In the genomic region with DNA sequence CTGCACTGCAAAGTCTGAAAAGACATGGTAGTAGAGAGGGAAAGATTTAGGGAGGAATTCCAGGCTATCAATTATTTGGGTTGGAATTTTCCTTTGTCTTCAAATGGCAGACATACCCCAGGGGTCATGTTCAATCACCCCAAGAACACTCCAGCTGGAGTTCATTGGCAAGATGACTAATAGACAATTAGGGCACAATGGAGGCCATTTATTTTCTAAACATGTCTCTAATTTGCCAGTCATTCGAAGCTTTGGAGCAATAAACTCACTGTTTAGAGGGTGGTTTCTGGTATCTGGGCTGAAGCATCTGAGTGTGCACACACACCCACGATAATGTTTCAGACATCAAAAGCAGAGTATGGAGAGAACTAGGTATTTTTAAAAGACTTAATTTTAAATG, we compare ENCODE assay signal across 14 mouse cellular contexts.
DNase-seq lines count a peak whose midpoint lies in the region; ATAC-seq and TF ChIP-seq lines count a peak whose summit lies in the region.
"Had no signal": no experiment of that assay in that cellular context is flagged by ENCODE, and none has a peak within 500 bp of the region (broad histone marks: within the 10 kb centered on the region; RNA-seq: fewer than 3 reads in every experiment).

No protein-coding gene starts in this region.

- TF ChIP-seq POLR2A in kidney, adult 2 months (IDR thresholded peaks at IDR 0.05; ENCODE audit: low read depth, low read length): no peak

- TF ChIP-seq CTCF in kidney, adult 2 months (conservative IDR thresholded peaks at IDR 0.05; ENCODE audit: insufficient read depth, insufficient read length, low read depth, low read length): no peak

- no peak overlapping the region for H3K27ac ChIP-seq in kidney, embryonic 14.5 days (ENCODE audit: low read depth, low read length)
- H3K27ac ChIP-seq in kidney, adult 2 months (ENCODE audit: insufficient read depth, low read depth, low read length): no peak overlapping the region
- peak overlapping the region; percentile 42; the same call in 1 of the 2 replicates for H3K27ac ChIP-seq in hindbrain, embryonic 13.5 days
- H3K27ac ChIP-seq: midbrain, embryonic 13.5 days had no signal

- 0 out of 2 replicates have a peak, but pooled peaks have one; percentile 46 for ATAC-seq in kidney, embryonic 14.5 days (ENCODE audit: low FRiP score, low TSS enrichment)
- ATAC-seq in hindbrain, embryonic 13.5 days (ENCODE audit: low FRiP score): peak; percentile 54; the same call in 1 of the 2 replicates
- ATAC-seq: lung, postnatal 0 days; midbrain, embryonic 13.5 days had no signal

- no peak overlapping the region for H3K4me2 ChIP-seq in kidney, embryonic 14.5 days (replicated peaks; ENCODE audit: low read depth, low read length)
- no peak overlapping the region for H3K4me2 ChIP-seq in hindbrain, embryonic 13.5 days
- H3K4me2 ChIP-seq: midbrain, embryonic 13.5 days had no signal

- DNase-seq in kidney, adult 2 months: no peak
- DNase-seq in embryo, embryonic 11.5 days (ENCODE audit: low read depth, low spot score): peak; percentile 37
- peak; percentile 70 for DNase-seq in retina, embryonic 14.5 days (ENCODE audit: low spot score)
- no peak for DNase-seq in spleen, adult 12 weeks (ENCODE audit: low spot score)
- DNase-seq in heart, postnatal 25 days (ENCODE audit: low spot score): no peak
- DNase-seq in cerebellum, postnatal 14 days: no peak
- DNase-seq: cerebellum, postnatal 36 days; heart, adult 18-20 months; heart, postnatal 36 days; thymus, postnatal 25 days had no signal

- H3K36me3 ChIP-seq in kidney, embryonic 14.5 days (ENCODE audit: control insufficient read depth, insufficient read depth, low read length): no peaks in the 10 kb centered on the region
- no peaks in the 10 kb centered on the region for H3K36me3 ChIP-seq in kidney, adult 2 months (ENCODE audit: control insufficient read depth, insufficient read depth, low read length)
- H3K36me3 ChIP-seq in hindbrain, embryonic 13.5 days: no peaks in the 10 kb centered on the region
- H3K36me3 ChIP-seq: midbrain, embryonic 13.5 days had no signal

- intact Hi-C loops in heart, postnatal 25 days (cut with DNase I): no loop called here

- H3K4me3 ChIP-seq in kidney, embryonic 14.5 days (ENCODE audit: low read length): no peak overlapping the region
- H3K4me3 ChIP-seq in kidney, adult 2 months (ENCODE audit: insufficient read depth, low read depth, low read length): no peak overlapping the region
- no peak overlapping the region for H3K4me3 ChIP-seq in hindbrain, embryonic 13.5 days
- H3K4me3 ChIP-seq: midbrain, embryonic 13.5 days had no signal

- no peaks in the 10 kb centered on the region for H3K4me1 ChIP-seq in kidney, embryonic 14.5 days (ENCODE audit: control insufficient read depth, insufficient read depth, low read length)
- no peaks in the 10 kb centered on the region for H3K4me1 ChIP-seq in kidney, adult 2 months (ENCODE audit: control insufficient read depth, insufficient read depth, low read length)
- no peaks in the 10 kb centered on the region; the same call in 1 of the 2 replicates for H3K4me1 ChIP-seq in hindbrain, embryonic 13.5 days (replicated peaks)
- H3K4me1 ChIP-seq: midbrain, embryonic 13.5 days had no signal

- no peaks in the 10 kb centered on the region for H3K9me3 ChIP-seq in kidney, embryonic 14.5 days (ENCODE audit: control insufficient read depth, low read length)
- no peaks in the 10 kb centered on the region for H3K9me3 ChIP-seq in hindbrain, embryonic 13.5 days
- H3K9me3 ChIP-seq: midbrain, embryonic 13.5 days had no signal

- no peak overlapping the region for H3K9ac ChIP-seq in kidney, embryonic 14.5 days (ENCODE audit: low read depth, low read length)
- no peak overlapping the region for H3K9ac ChIP-seq in hindbrain, embryonic 13.5 days
- H3K9ac ChIP-seq: midbrain, embryonic 13.5 days had no signal

- H3K27me3 ChIP-seq in kidney, embryonic 14.5 days (ENCODE audit: control insufficient read depth, insufficient read depth, low read length): no peaks in the 10 kb centered on the region
- no peaks in the 10 kb centered on the region for H3K27me3 ChIP-seq in kidney, adult 2 months (replicated peaks; ENCODE audit: control insufficient read depth, insufficient read depth, low read length)
- no peaks in the 10 kb centered on the region for H3K27me3 ChIP-seq in hindbrain, embryonic 13.5 days
- H3K27me3 ChIP-seq: midbrain, embryonic 13.5 days had no signal

- WGBS in kidney, embryonic 14.5 days: 13% methylated on average over 2 of the region's 2 CpGs
- WGBS in kidney, adult 2 months: 15% methylated on average over 2 of the region's 2 CpGs
- 22% methylated on average over 2 of the region's 2 CpGs for WGBS in hindbrain, embryonic 13.5 days

Comparison
In these comparisons a context has a peak if more than half of its experiments do, and no peak if none do; other contexts are left out.
1. DNase-seq: peak in embryo, embryonic 11.5 days (single experiment) and retina, embryonic 14.5 days (single experiment); none in kidney, adult 2 months (single experiment), spleen, adult 12 weeks (single experiment), heart, postnatal 25 days (single experiment) and cerebellum, postnatal 14 days (0 of 2).